Mouse (Mus musculus): ENCODE measurements around the gene Rpusd4. TPM values are rescaled to one million over a fixed set of nuclear protein-coding genes. Genes with fewer than 3 reads are reported as not detected.

The Rpusd4 gene
- total RNA-seq (2021): 1 to 10 TPM; 6.7 to 7.4 TPM
- long read RNA-seq, experiment 1, partial matches to known transcripts: 0 of 3 reads
- long read RNA-seq, experiment 1, other reads (novel, unspliced or antisense): 0 of 3 reads
- long read RNA-seq, experiment 2, transcript Rpusd4-201 (7 exons, 1,821 nt): major isoform, 5 of 5 reads
- long read RNA-seq, experiment 2, partial matches to known transcripts: 0 of 5 reads
- long read RNA-seq, experiment 2, other reads (novel, unspliced or antisense): 0 of 5 reads

DNA sequence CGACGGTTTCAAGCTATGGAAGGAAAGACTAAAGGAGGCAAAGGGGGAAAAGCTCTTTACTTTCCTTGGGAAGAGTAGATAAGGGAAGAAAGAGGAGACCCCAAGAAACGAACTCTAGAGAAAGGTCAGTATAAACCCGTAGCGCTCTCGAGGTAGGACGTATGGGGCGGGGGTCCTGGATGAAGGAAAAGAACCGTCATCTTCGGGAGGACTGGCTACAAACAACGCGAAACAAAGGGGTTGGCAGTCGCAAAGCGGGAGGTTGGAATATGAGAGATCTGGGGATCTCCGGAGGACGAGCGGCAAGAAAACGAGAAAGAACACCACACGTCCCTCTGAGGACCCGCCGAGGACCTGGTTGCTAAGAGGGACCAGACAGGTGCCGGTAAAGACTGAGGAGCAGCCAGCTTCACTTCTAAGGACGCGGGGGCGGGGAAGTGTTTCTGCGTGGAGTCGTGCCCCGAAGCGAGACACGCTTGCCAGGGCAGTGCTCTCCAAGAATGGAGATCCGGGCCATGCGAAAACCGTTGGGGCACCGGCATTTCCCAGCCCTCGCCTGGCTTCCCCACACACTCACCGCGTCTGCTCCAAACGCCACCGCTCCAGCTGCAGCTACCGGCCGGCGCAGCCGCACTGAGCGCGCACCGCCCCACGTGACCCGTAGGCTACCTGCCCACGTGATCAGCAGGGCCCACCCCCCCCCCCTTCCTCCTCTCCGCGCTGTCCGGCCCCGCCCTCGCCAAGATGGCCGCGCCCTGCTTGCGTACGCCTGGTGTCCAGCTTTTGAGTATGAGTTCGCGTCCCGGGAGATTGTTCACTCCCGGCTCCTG is at the start of gene Rpusd4, which contains the start of gene Fam118b:
Gene Rpusd4 (plus strand): TSS at position 720 of the 830 bp plus-strand sequence.
Gene Fam118b (minus strand): TSS at position 660 of the 830 bp plus-strand sequence.
- peak; percentile 84 to 89 for DNase-seq
- intact Hi-C loops (cut with DNase I): loop anchor here (1.0 to 10.0 kb wide), 2 partner anchors 67 to 233 kb away; partner anchors contain the start of genes Srpr and Tirap

GRCm38 (mm10) chr9:35217963-35218362 is 49.7 kb upstream of the Rpusd4 start:
- no peak for DNase-seq
- intact Hi-C loops (cut with DNase I): no loop called here

DNA sequence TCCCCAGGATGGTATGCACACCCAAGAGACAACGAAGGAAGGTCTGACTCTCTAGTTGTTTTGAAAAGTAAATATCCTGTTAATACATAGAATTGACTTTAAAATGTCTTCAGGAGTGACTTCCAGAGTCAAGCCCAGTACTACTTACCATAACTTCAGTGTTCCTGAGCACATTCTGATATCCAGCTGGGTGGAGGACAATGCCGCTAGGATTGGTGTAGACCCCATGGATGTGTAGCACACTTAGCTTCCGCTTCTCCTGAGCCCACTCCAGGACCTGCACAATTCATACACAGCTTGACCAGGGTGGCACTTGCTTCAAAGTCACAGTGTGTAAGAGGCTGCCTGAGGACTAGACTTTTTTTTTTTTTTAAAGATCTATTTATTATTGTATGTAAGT is 44.2 kb upstream of the Rpusd4 start:
- intact Hi-C loops (cut with DNase I): no loop called here
- DNase-seq: no peak

- DNase-seq: no peak
- intact Hi-C loops (cut with DNase I): no loop called here
Observed at GRCm38 (mm10) chr9:35228671-35229070, 39.0 kb upstream of the Rpusd4 start.

DNA sequence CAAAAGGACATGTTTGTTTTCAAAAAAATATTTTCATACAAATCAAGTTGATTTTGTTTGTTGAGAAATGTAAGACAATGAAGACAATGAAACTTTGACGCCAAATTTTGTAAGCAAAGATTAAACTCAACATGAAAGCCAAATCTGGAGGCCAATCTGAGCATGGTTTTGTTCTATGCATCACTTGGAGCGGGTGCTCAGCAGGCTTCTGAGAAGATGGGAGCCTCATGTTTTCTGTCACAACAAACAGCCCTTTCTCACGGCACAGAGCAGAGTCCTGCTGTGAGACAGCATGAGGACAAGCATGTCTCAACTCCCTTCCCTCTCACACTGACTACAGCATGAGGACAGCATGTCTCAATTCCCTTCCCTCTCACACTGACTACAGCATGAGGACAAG is 31.7 kb upstream of the Rpusd4 start:
- no peak for DNase-seq
- intact Hi-C loops (cut with DNase I): no loop called here

- DNase-seq: no peak
- intact Hi-C loops (cut with DNase I): no loop called here
Observed at GRCm38 (mm10) chr9:35238371-35238770, 29.3 kb upstream of the Rpusd4 start.

DNA sequence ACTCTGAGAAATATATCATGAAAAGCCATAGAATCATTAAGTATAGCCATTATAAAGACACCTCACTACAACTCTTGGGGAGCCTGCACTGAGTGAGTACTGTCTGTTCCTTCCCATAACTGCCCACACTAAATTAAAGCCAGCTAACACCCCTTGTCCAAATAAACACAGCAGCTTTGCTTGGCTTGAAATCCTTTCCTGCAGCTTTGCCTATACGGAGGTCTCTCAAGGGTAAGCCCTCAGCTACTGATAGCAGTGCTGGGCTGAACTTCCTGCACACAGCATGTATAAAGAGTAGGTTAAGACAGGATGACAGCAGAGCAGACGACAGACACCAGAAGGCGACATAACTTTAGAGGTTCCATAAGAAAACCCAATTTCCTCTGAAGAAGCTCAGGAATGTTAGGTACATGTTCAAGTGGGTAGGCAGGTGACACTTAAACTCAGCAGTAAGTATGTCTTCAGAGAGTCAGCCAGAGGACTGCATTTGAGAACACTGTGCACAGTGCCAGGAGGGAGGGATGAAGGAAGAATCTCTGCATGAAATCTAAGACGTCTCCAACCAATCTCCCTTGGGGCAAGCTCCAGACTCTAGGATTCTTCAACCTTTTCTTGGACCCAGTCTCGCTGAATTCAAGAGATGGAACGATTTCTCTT is 28.6 kb upstream of the Rpusd4 start:
- intact Hi-C loops (cut with DNase I): no loop called here
- no peak for DNase-seq

DNA sequence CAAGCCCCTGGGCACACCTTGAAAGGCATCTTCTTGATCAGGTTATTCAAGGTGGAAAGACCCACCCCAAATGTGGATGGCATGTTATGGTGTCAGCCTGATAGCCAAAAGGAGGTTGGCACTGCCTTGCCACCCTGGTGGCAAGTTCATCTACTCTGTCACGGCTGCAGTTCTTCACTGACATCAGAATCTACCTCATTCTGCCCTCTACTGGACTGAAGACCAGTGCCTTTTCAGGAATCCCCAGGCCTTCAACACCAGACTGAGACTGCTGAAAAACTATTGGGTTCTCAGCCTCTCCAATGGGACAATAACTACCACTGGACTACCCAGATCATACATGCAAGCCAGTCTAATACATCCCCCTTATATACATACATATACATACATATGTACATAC is 27.9 kb upstream of the Rpusd4 start:
- DNase-seq: no peak
- intact Hi-C loops (cut with DNase I): no loop called here

GRCm38 (mm10) chr9:35247405-35247804 is 20.3 kb upstream of the Rpusd4 start:
- intact Hi-C loops (cut with DNase I): no loop called here
- DNase-seq: no peak

DNA sequence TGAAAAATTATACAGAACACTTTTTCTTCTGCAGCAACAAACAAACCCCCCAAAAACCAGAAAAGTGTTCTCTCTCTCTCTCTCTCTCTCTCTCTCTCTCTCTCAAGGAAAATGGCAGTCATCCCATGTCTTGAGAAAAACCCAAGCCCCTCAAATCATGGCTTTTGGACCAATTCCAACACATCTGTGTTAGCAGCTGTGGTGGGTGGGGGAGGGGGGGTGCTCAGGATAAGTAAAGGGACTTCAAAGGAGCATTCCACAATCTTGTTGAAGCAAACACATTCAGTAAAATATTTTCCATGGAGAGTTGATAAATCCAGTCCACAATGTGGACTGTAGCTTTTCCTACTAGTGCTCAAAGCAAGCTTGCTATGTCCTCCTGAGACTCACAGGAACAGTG is 18.2 kb upstream of the Rpusd4 start:
- DNase-seq: no peak
- intact Hi-C loops (cut with DNase I): no loop called here

DNA sequence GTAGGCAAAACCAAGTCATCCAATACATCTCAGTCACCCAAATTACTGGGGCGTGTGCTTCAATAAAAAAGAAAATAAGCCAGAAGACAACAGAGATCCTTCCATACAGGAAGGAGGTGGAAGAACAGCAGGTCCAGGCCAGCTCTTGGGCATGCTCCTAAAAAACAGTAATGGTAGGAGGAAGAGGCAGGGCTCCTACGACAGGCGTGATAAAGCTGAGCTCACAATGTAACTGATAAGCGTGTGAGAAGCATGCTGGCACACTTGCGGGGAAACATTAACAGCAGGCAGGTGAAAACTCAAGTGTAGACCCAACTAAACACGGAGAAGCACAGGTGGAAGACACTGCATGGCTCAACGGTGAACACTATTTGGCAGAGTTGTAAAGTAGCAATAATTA is 10.3 kb upstream of the Rpusd4 start:
- intact Hi-C loops (cut with DNase I): loop anchor here (10.0 kb wide), 1 partner anchor 203 kb away; no protein-coding TSS in a partner anchor

DNA sequence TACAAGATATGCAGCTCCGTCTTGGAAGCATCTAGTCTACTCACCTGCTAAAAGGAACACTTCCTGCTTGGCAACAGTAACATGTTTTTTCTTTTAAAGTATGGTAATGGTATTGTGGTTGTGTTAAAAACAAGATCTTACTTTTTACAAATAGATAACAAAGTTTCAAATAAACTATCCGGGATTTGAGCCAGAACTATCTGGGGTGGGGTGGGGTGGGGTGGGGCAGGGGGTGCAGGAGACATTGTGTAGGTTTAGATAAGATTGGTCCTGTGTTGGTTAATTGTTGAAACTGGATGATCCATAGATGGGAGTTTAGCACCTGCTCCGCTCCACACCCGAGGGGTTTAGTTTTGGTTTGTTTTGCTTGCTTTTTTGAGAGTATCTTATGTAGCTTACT is 5.2 kb upstream of the Rpusd4 start:
- intact Hi-C loops (cut with DNase I): loop anchor here (10.0 kb wide), 1 partner anchor 228 kb away; no protein-coding TSS in a partner anchor
- DNase-seq: no peak

More for the DNA sequence above, 10.3 kb upstream of the Rpusd4 start:
- DNase-seq: no peak

GRCm38 (mm10) chr9:35263431-35263830 is 4.2 kb upstream of the Rpusd4 start:
- no peak for DNase-seq
- intact Hi-C loops (cut with DNase I): loop anchor here (10.0 kb wide), 1 partner anchor 229 kb away; no protein-coding TSS in a partner anchor

DNA sequence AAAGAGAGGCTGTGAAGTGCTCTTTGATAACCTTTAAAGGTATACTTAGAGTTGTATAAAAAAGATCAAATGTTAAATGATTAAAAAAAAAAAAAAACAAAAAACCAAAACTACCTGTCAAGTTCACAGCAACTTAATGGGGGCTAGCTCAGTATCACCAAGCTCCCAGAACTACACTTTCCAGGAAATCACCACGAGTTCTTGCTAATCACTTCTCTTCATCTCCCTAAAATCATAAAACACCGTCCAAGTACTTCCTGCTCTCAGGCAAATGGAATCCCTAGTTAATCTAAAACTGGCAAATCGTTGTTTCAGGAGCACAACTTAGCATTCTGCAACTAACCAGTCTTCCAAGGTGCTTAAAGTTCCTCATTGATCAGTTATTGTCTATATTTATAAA is 3.2 kb upstream of the Rpusd4 start:
- intact Hi-C loops (cut with DNase I): loop anchor here (10.0 kb wide), 1 partner anchor 230 kb away; no protein-coding TSS in a partner anchor
- no peak for DNase-seq

DNA sequence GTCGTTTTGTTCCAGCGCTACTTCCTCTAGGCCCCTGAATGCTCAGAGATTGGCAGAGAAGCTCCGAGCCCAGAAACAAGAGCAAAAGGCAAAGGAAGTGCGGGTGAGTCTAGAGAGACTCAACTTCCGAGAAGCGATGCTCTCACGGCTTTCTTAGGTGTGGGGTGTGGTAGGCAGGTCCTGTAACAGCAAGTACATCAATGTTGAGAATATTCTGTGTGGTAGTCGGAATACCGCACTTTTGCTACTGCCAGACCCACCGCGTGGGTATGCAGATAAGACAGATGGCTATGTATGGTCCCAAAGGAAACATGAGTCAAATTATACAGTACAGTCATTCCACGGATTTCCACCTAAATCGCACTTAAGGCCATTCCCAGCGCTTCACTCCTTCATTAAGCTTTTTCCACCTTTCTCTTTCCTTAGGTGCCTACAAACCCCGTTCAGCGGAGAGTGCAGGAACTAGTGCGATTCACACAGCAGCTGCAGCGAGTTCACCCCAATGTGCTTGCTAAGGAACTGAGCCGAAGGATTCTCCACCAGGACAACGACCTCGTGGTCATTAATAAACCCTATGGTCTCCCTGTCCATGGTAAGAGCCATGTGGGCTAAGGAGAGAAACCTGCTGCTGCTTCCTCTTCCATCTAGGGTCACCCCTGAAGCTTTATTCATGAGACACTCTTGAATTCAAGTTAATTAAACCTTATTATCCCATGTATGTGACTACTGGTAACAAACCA is 481 bp downstream of the Rpusd4 start:
- DNase-seq: no peak
- intact Hi-C loops (cut with DNase I): loop anchor here (1.0 to 10.0 kb wide), 2 partner anchors 68 to 233 kb away; partner anchors contain the start of genes Srpr and Tirap

- intact Hi-C loops (cut with DNase I): no loop called here
- DNase-seq: no peak
Observed at GRCm38 (mm10) chr9:35277855-35278365, 10.2 kb downstream of the Rpusd4 start.

GRCm38 (mm10) chr9:35278451-35278850 is 10.8 kb downstream of the Rpusd4 start:
- no peak for DNase-seq
- intact Hi-C loops (cut with DNase I): no loop called here

DNA sequence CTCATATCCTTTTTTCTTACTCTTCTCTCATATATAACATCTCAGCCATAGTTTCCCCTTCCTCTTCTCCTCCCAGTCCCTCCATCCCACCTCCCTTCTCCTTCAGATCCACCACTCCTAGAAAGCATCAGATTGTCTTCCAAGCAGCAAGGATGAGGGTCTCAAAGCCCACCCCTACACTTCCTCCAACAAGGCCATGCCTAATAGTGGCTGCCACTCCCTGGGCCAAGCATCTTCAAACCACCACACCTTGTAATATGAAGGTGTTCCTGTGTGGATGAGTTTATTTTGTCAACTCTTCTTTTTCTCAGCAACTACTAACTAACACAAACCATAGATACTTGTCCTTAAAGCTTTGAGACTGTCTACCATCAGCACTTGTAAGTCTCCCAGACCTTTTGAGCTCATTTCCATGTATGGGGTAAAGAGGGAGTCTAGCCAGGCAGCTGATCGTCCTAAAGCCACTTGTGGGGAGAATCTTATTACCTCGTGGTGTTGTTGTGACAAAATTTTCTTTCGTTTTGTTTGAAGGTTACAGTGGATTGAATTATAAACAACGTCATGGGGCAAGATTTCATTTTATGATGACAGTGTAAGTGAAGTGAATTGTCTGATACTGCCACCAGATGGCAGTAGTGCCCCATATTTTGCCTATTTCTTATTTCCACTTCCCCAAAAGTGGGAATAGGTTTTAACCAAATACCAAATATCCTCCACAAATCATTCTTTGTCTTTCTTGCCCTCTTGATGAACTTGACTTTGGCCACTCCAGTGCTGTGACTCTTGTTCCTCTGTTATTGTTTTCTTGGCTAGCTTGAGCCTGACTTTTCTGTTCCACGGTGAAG is 14.6 kb downstream of the Rpusd4 start:
- DNase-seq: no peak
- intact Hi-C loops (cut with DNase I): no loop called here

DNA sequence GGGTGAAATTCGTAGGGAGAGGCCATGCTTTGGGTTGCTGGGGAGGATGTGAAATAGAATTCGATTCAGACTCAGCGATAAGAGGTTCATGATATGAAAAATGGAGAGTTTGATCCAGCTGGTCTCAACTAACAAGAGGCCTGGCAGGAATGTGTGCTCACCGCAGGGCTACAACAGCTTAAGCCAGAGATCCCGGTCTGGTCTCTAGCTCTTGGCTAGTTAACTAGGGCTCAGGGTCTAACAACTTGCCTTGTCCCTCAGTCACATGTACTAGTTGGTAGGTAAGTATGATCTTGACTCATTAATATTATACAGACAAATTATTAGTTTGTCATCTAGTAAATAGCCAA is 15.2 kb downstream of the Rpusd4 start:
- no peak for DNase-seq
- intact Hi-C loops (cut with DNase I): loop anchor here (1.0 kb wide), 1 partner anchor 241 kb away; no protein-coding TSS in a partner anchor
